Mouse (Mus musculus) embryonic fibroblast, embryonic 13.5 days (primary cell): Measurements from ENCODE around the gene Cit.

Source experiments
- CTCF ChIP-seq: IDR thresholded peaks from 2 replicates; pipeline ENCODE4 v1.5.1; 2011; ENCODE audit warnings: mild to moderate bottlenecking, control low read depth, low read length, moderate library complexity, borderline replicate concordance; ENCODE audit not compliant: insufficient read depth
- POLR2A ChIP-seq: IDR thresholded peaks from 2 replicates; pipeline ENCODE4 v1.6.1; 2011; ENCODE audit warnings: low read depth, mild to moderate bottlenecking, control low read depth, low read length, moderate library complexity

DNA sequence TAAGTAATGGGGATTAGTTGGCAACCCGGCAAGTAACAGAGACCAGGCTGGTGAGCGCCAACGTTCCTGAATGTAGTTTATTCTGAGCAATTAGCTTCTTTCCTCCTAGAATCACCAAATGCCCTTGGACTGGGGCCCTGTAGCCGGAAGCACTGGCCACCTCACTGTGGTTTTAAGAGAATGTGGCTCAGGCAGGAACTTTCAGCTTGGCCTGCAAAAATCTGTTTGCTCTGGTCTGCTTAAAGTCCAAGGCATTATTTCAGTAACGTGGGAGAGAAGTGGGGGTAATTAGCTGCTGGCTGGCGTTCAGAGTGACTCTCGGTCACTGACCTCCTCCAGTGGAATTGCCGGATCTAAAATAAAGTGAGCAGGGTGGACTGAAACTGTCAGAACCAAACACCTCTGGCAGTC, 178.2 kb downstream of the Cit start:
- TF ChIP-seq CTCF (no peak), POLR2A (no peak)
